Mouse (Mus musculus) thymus, postnatal 4 days (tissue): ENCODE data around the gene Sema6c.
"Not testable (repeated sequence)": the region's sequence is repeated elsewhere in the genome, so short reads cannot be mapped to it uniquely, and the experiment has no call there.

ENCODE experiments used
- DNase-seq: peaks from one replicate; pipeline ENCODE4 v3.0.0; 2021

The Sema6c gene

GRCm38 (mm10) chr3:95159987-95160963 is at the start of gene Sema6c:
TSS of gene Sema6c (plus strand) at chr3:95160457.
- peak; percentile 90 for DNase-seq

- peak; percentile 89 for DNase-seq
Observed at GRCm38 (mm10) chr3:95110911-95111726, 49.1 kb upstream of the Sema6c start, which contains the start of gene Vps72. TSS of gene Vps72 (plus strand) at chr3:95111022.

- no peak for DNase-seq
Observed at GRCm38 (mm10) chr3:95112760-95113159, 47.5 kb upstream of the Sema6c start.

- DNase-seq = no peak
Observed at GRCm38 (mm10) chr3:95117751-95118150, 42.5 kb upstream of the Sema6c start.

GRCm38 (mm10) chr3:95121580-95121979 is 38.7 kb upstream of the Sema6c start:
- no peak for DNase-seq

GRCm38 (mm10) chr3:95124246-95124645 is 36.0 kb upstream of the Sema6c start, which contains the start of gene Tmod4:
TSS of gene Tmod4 (plus strand) at chr3:95124476.
- peak; percentile 50 for DNase-seq

GRCm38 (mm10) chr3:95124972-95125371 is 35.3 kb upstream of the Sema6c start:
- DNase-seq = no peak

GRCm38 (mm10) chr3:95129226-95129651 is 31.0 kb upstream of the Sema6c start:
- DNase-seq = no peak

GRCm38 (mm10) chr3:95130081-95130480 is 30.2 kb upstream of the Sema6c start:
- no peak for DNase-seq

- peak; percentile 39 for DNase-seq
Observed at GRCm38 (mm10) chr3:95132389-95132788, 27.9 kb upstream of the Sema6c start.

- peak; percentile 23 for DNase-seq
Observed at GRCm38 (mm10) chr3:95133176-95133575, 27.1 kb upstream of the Sema6c start.

- peak; percentile 89 for DNase-seq
Observed at GRCm38 (mm10) chr3:95133680-95134101, 26.6 kb upstream of the Sema6c start, which contains the start of the genes Scnm1 and Lysmd1. TSS of gene Scnm1 (minus strand) at chr3:95134011. TSS of gene Lysmd1 (plus strand) at chr3:95134088.

GRCm38 (mm10) chr3:95134133-95134532 is 26.1 kb upstream of the Sema6c start:
- DNase-seq = not testable (repeated sequence)

GRCm38 (mm10) chr3:95135023-95135422 is 25.2 kb upstream of the Sema6c start:
- peak; percentile 58 for DNase-seq

GRCm38 (mm10) chr3:95135433-95136052 is 24.7 kb upstream of the Sema6c start:
- DNase-seq = peak; percentile 23

GRCm38 (mm10) chr3:95136336-95136735 is 23.9 kb upstream of the Sema6c start:
- no peak for DNase-seq

GRCm38 (mm10) chr3:95139586-95140288 is 20.5 kb upstream of the Sema6c start:
- peak; percentile 26 for DNase-seq

- no peak for DNase-seq
Observed at GRCm38 (mm10) chr3:95140289-95140595, 20.0 kb upstream of the Sema6c start.

GRCm38 (mm10) chr3:95140795-95141194 is 19.5 kb upstream of the Sema6c start:
- DNase-seq = no peak

GRCm38 (mm10) chr3:95141474-95141873 is 18.8 kb upstream of the Sema6c start:
- DNase-seq = peak; percentile 79

- peak; percentile 75 for DNase-seq
Observed at GRCm38 (mm10) chr3:95141952-95142616, 18.2 kb upstream of the Sema6c start, which contains the start of gene Tnfaip8l2. TSS of gene Tnfaip8l2 (minus strand) at chr3:95142360.
